8 mouse cellular contexts compared by ENCODE assay signal in genomic region chr17:6269876-6270831, GRCm38 (mm10). TPM values are rescaled to one million over a fixed set of nuclear protein-coding genes. Genes with fewer than 3 reads are reported as not detected.
A peak's percentile ranks its signal among the peaks of the same experiment; 100 is the strongest.
DNase-seq lines count a peak whose midpoint lies in the region; ATAC-seq and TF ChIP-seq lines count a peak whose summit lies in the region.
"Not testable (repeated sequence)": the region's sequence is repeated elsewhere in the genome, so short reads cannot be mapped to it uniquely, and the experiment has no call there.

No protein-coding gene starts in this region.

- not testable (repeated sequence) for H3K27me3 ChIP-seq in hindbrain, embryonic 12.5 days; lung, embryonic 16.5 days (ENCODE audit: control insufficient read depth, insufficient read depth, low read depth, low read length); neural tube, embryonic 14.5 days (ENCODE audit: control insufficient read depth, insufficient read depth, low read length)

- H3K36me3 ChIP-seq in hindbrain, embryonic 12.5 days; lung, embryonic 16.5 days (ENCODE audit: control insufficient read depth, insufficient read depth, low read length); neural tube, embryonic 14.5 days (ENCODE audit: control insufficient read depth, insufficient read depth, low read length): not testable (repeated sequence)

- ATAC-seq in common myeloid progenitor, adult 5-6 weeks (replicated peaks; ENCODE audit: low read depth, poor library complexity, severe bottlenecking), result peak; percentile 57
- ATAC-seq in hindbrain, embryonic 12.5 days (ENCODE audit: low FRiP score), result peak; percentile 85
- ATAC-seq in lung, embryonic 16.5 days (ENCODE audit: low read depth), result peak; percentile 91
- peak; percentile 81 for ATAC-seq in neural tube, embryonic 14.5 days (ENCODE audit: low read depth)

- peak; percentile 31 for DNase-seq in R1 (ENCODE audit: low read depth, low spot score)
- DNase-seq in gastrocnemius, adult 2 months, result peak; percentile 36
- DNase-seq in layer of hippocampus, adult 9-11 months, result peak; percentile 22
- peak; percentile 22 to 31 for DNase-seq in thymus, postnatal 36 days

- peak overlapping the region; percentile 83 for H3K27ac ChIP-seq in gastrocnemius, adult 2 months
- H3K27ac ChIP-seq in hindbrain, embryonic 12.5 days; lung, embryonic 16.5 days (ENCODE audit: low read length); neural tube, embryonic 14.5 days (ENCODE audit: low read depth, low read length): not testable (repeated sequence)

- not testable (repeated sequence) for H3K4me1 ChIP-seq in hindbrain, embryonic 12.5 days; lung, embryonic 16.5 days (replicated peaks; ENCODE audit: control insufficient read depth, insufficient read depth, low read length); neural tube, embryonic 14.5 days (ENCODE audit: control insufficient read depth, insufficient read depth, low read length)

- H3K4me2 ChIP-seq in hindbrain, embryonic 12.5 days (replicated peaks), result peak overlapping the region; percentile 59
- peak overlapping the region; percentile 63 for H3K4me2 ChIP-seq in lung, embryonic 16.5 days (ENCODE audit: low read depth, low read length)
- H3K4me2 ChIP-seq in neural tube, embryonic 14.5 days (ENCODE audit: low read depth, low read length), result peak overlapping the region; percentile 52

- H3K9me3 ChIP-seq in hindbrain, embryonic 12.5 days (replicated peaks); lung, embryonic 16.5 days (ENCODE audit: control insufficient read depth, low read length); neural tube, embryonic 14.5 days (ENCODE audit: control insufficient read depth, low read length): not testable (repeated sequence)

- H3K4me3 ChIP-seq in gastrocnemius, adult 2 months, result peak overlapping the region; percentile 71
- H3K4me3 ChIP-seq in hindbrain, embryonic 12.5 days, result peak overlapping the region; percentile 54
- H3K4me3 ChIP-seq in lung, embryonic 16.5 days (ENCODE audit: low read length), result peak overlapping the region; percentile 54
- peak overlapping the region; percentile 38 for H3K4me3 ChIP-seq in neural tube, embryonic 14.5 days (ENCODE audit: low read depth, low read length)

- H3K9ac ChIP-seq in hindbrain, embryonic 12.5 days, result peak overlapping the region; percentile 64
- peak overlapping the region; percentile 68 for H3K9ac ChIP-seq in lung, embryonic 16.5 days (ENCODE audit: low read length)
- H3K9ac ChIP-seq in neural tube, embryonic 14.5 days (replicated peaks; ENCODE audit: low read depth, low read length), result peak overlapping the region; percentile 47

- intact Hi-C loops in gastrocnemius, adult 2 months (cut with DNase I), result not testable (repeated sequence)

- WGBS in hindbrain, embryonic 12.5 days, result 2% methylated on average over 68 of the region's 84 CpGs
- under 1% methylated on average over 45 of the region's 84 CpGs for WGBS in lung, embryonic 16.5 days
- 1% methylated on average over 46 of the region's 84 CpGs for WGBS in neural tube, embryonic 14.5 days

- not testable (repeated sequence) for TF ChIP-seq CTCF in gastrocnemius, adult 2 months (IDR thresholded peaks at IDR 0.05)

RNA-seq across cellular contexts. Expression of gene Tmem181a, which starts 13.5 kb away (rescaled TPM):
- total RNA-seq in common myeloid progenitor, adult 5-6 weeks (2017), result 7.0 and 8.4 TPM in 2 replicates
- total RNA-seq in gastrocnemius, adult 2 months (2021), result 1 to 10 TPM; 4.0 to 6.0 TPM
- polyA plus RNA-seq in hindbrain, embryonic 12.5 days (2016; fragmentation: Nextera tagmentation; extraction: Ambion mirVana), result 35.1 and 37.5 TPM in 2 replicates
- 20.1 and 20.6 TPM in 2 replicates for polyA plus RNA-seq in lung, embryonic 16.5 days (2015; fragmentation: Nextera tagmentation; extraction: Ambion mirVana)
- 63.1 and 66.8 TPM in 2 replicates for polyA plus RNA-seq in neural tube, embryonic 14.5 days (2014; fragmentation: Nextera tagmentation; extraction: Ambion mirVana)

RNA-seq across cellular contexts. Expression of gene Dynlt1a, which starts 47.1 kb away (rescaled TPM):
- 13.9 and 14.0 TPM in 2 replicates for total RNA-seq in common myeloid progenitor, adult 5-6 weeks (2017)
- total RNA-seq in gastrocnemius, adult 2 months (2021), result 1 to 10 TPM; 3.7 to 4.7 TPM
- polyA plus RNA-seq in hindbrain, embryonic 12.5 days (2016; fragmentation: Nextera tagmentation; extraction: Ambion mirVana), result 35.5 and 39.7 TPM in 2 replicates
- 17.4 and 18.4 TPM in 2 replicates for polyA plus RNA-seq in lung, embryonic 16.5 days (2015; fragmentation: Nextera tagmentation; extraction: Ambion mirVana)
- polyA plus RNA-seq in neural tube, embryonic 14.5 days (2014; fragmentation: Nextera tagmentation; extraction: Ambion mirVana), result 54.9 and 63.3 TPM in 2 replicates
